Mouse (Mus musculus) ovary, postnatal 36 days (tissue): Measurements from ENCODE around the gene Esp34.

Experiments used
- DNase-seq: peaks from one replicate; pipeline ENCODE4 v3.0.0; 2022; ENCODE audit warnings: low spot score, mixed read lengths

Gene Esp34

GRCm38 (mm10) chr17:38553892-38554291 is at the start of gene Esp34:
Gene Esp34 (plus strand): TSS chr17:38554192.
- DNase-seq: no peak

GRCm38 (mm10) chr17:38562527-38562926 is 8.5 kb downstream of the Esp34 start:
- no peak for DNase-seq
